Mouse (Mus musculus) lung, adult 2 months (tissue): ENCODE data around the gene Ibtk.

Experiments
- CTCF ChIP-seq: fragments of 200-500 bp; IDR thresholded peaks from 2 replicates; pipeline ENCODE4 v1.5.1; 2011; ENCODE audit warnings: mild to moderate bottlenecking, low read length, control low read depth; ENCODE audit not compliant: insufficient read depth
- POLR2A ChIP-seq: fragments of 200-500 bp; IDR thresholded peaks from 2 replicates; pipeline ENCODE4 v1.6.1; 2011; ENCODE audit warnings: low read depth, mild to moderate bottlenecking, control low read depth, low read length, borderline replicate concordance; ENCODE audit errors: extremely low read depth

GRCm38 (mm10) chr9:85673907-85674481 lies 75.1 kb downstream of the Ibtk start:
- no peak for TF ChIP-seq CTCF
- TF ChIP-seq POLR2A: no peak
